Mouse (Mus musculus) neural tube, embryonic 13.5 days (tissue): Measurements from ENCODE around the gene Gstt4. TPM values are rescaled to one million over a fixed set of nuclear protein-coding genes. Genes with fewer than 3 reads are reported as not detected.

Experiments used
- ATAC-seq: fragments of 200-750 bp; cut with Nextera tagmentation; 2 replicates; pipeline ENCODE4 v1.8.0; 2017; ENCODE audit warnings: low read depth, mild to moderate bottlenecking, moderate TSS enrichment, moderate library complexity
- H3K27ac ChIP-seq: fragments of 300-500 bp; sonication (generic); replicated peaks from 2 replicates; pipeline ENCODE4 v1.5.1; 2015; ENCODE audit warnings: moderate library complexity, mild to moderate bottlenecking, inconsistent platforms
- H3K27me3 ChIP-seq: fragments of 300-500 bp; sonication (generic); 2 replicates; pipeline ENCODE4 v1.6.1; 2015; ENCODE audit warnings: mild to moderate bottlenecking, inconsistent platforms
- H3K36me3 ChIP-seq: fragments of 300-500 bp; sonication (generic); 2 replicates; pipeline ENCODE4 v1.6.1; 2015; ENCODE audit warnings: mild to moderate bottlenecking, inconsistent platforms
- H3K4me1 ChIP-seq: fragments of 300-500 bp; sonication (generic); replicated peaks from 2 replicates; pipeline ENCODE4 v1.6.1; 2015; ENCODE audit warnings: inconsistent platforms
- H3K4me2 ChIP-seq: fragments of 300-500 bp; sonication (generic); 2 replicates; pipeline ENCODE4 v1.6.1; 2015; ENCODE audit warnings: inconsistent platforms, mild to moderate bottlenecking, moderate library complexity
- H3K4me3 ChIP-seq: fragments of 300-500 bp; sonication (generic); 2 replicates; pipeline ENCODE4 v1.5.1; 2015; ENCODE audit warnings: mild to moderate bottlenecking, inconsistent platforms
- H3K9ac ChIP-seq: fragments of 300-500 bp; sonication (generic); 2 replicates; pipeline ENCODE4 v1.6.1; 2015; ENCODE audit warnings: moderate library complexity, mild to moderate bottlenecking, inconsistent platforms
- H3K9me3 ChIP-seq: fragments of 300-500 bp; sonication (generic); 2 replicates; pipeline ENCODE4 v1.6.1; 2016; ENCODE audit warnings: inconsistent platforms
- WGBS: fragments of 180-500 bp; shearing (Covaris S2); methylation state at CpG from one replicate; pipeline ENCODE4 v1.1.7; 2015; 5-methylcytosine and 5-hydroxymethylcytosine counted together
- polyA plus RNA-seq: library from polyadenylated mRNA; unstranded; fragments of >200 nt; fragmentation: Nextera tagmentation; extraction: Ambion mirVana; gene quantifications from 2 replicates; pipeline ENCODE4 v1.2.1, GENCODE M21; 2015

Gstt4 gene
- polyA plus RNA-seq, 1 experiment from 2014 or later = not detected

GRCm38 (mm10) chr10:75835307-75835706 lies 13.0 kb upstream of the Gstt4 start:
- peaks cover 33% of the 10 kb centered on the region for H3K27me3 ChIP-seq
- peak overlapping the region; percentile 43; the same call in 1 of the 2 replicates for H3K9ac ChIP-seq
- no peaks in the 10 kb centered on the region for H3K9me3 ChIP-seq
- peak overlapping the region; percentile 25 for H3K4me3 ChIP-seq
- peak overlapping the region; percentile 63 for H3K4me2 ChIP-seq
- ATAC-seq = no peak
- no peaks in the 10 kb centered on the region for H3K36me3 ChIP-seq
- 2% methylated on average over 9 of the region's 10 CpGs for WGBS
- no peak overlapping the region for H3K27ac ChIP-seq
- H3K4me1 ChIP-seq = peaks cover 43% of the 10 kb centered on the region

- Histone ChIP-seq H3K27ac (no peak overlapping the region), H3K9ac (peak overlapping the region; percentile 56), H3K27me3 (peaks cover 33% of the 10 kb centered on the region), H3K36me3 (no peaks in the 10 kb centered on the region), H3K4me1 (peaks cover 43% of the 10 kb centered on the region), H3K4me3 (peak overlapping the region; percentile 34), H3K9me3 (no peaks in the 10 kb centered on the region), H3K4me2 (peak overlapping the region; percentile 63)
- WGBS = 10% methylated on average over 9 of the region's 9 CpGs
- ATAC-seq = no peak
Observed at GRCm38 (mm10) chr10:75834721-75835120, 12.4 kb upstream of the Gstt4 start.

GRCm38 (mm10) chr10:75834250-75834649 lies 11.9 kb upstream of the Gstt4 start:
- ATAC-seq = no peak
- Histone ChIP-seq H3K4me3 (peak overlapping the region; percentile 34), H3K9me3 (no peaks in the 10 kb centered on the region), H3K27me3 (peaks cover 33% of the 10 kb centered on the region), H3K9ac (peak overlapping the region; percentile 56), H3K4me2 (peak overlapping the region; percentile 63), H3K4me1 (peaks cover 43% of the 10 kb centered on the region), H3K27ac (no peak overlapping the region), H3K36me3 (no peaks in the 10 kb centered on the region)
- 2% methylated on average over 21 of the region's 21 CpGs for WGBS

- Histone ChIP-seq H3K4me2 (peak overlapping the region; percentile 63), H3K27me3 (peaks cover 33% of the 10 kb centered on the region), H3K4me3 (peak overlapping the region; percentile 34), H3K27ac (no peak overlapping the region), H3K4me1 (peaks cover 43% of the 10 kb centered on the region), H3K9me3 (no peaks in the 10 kb centered on the region), H3K36me3 (no peaks in the 10 kb centered on the region), H3K9ac (0 out of 2 replicates have a peak overlapping the region, but pooled peaks have one; percentile 56)
- no peak for ATAC-seq
- WGBS = 12% methylated on average over 21 of the region's 21 CpGs
Observed at GRCm38 (mm10) chr10:75833456-75834080, 11.2 kb upstream of the Gstt4 start.

GRCm38 (mm10) chr10:75832272-75832895 lies 10.0 kb upstream of the Gstt4 start:
- Histone ChIP-seq H3K27ac (no peak overlapping the region), H3K4me3 (no peak overlapping the region), H3K9ac (no peak overlapping the region), H3K36me3 (no peaks in the 10 kb centered on the region), H3K9me3 (no peaks in the 10 kb centered on the region), H3K4me1 (peaks cover 35% of the 10 kb centered on the region), H3K27me3 (peaks cover 33% of the 10 kb centered on the region), H3K4me2 (no peak overlapping the region)
- WGBS = 66% methylated on average over 13 of the region's 13 CpGs
- ATAC-seq = no peak

GRCm38 (mm10) chr10:75830275-75830670 lies 7.9 kb upstream of the Gstt4 start:
- no peak overlapping the region for H3K9ac ChIP-seq
- 90% methylated on average over 2 of the region's 2 CpGs for WGBS
- no peaks in the 10 kb centered on the region for H3K9me3 ChIP-seq
- H3K4me2 ChIP-seq = no peak overlapping the region
- H3K27me3 ChIP-seq = peaks cover 31% of the 10 kb centered on the region
- H3K4me3 ChIP-seq = no peak overlapping the region
- H3K4me1 ChIP-seq = peaks cover 20% of the 10 kb centered on the region
- no peaks in the 10 kb centered on the region for H3K36me3 ChIP-seq
- H3K27ac ChIP-seq = no peak overlapping the region
- no peak for ATAC-seq

GRCm38 (mm10) chr10:75829529-75830274 lies 7.4 kb upstream of the Gstt4 start:
- no peak for ATAC-seq
- no peak overlapping the region for H3K9ac ChIP-seq
- 84% methylated on average over 2 of the region's 2 CpGs for WGBS

GRCm38 (mm10) chr10:75828500-75828931 lies 6.2 kb upstream of the Gstt4 start:
- ATAC-seq = no peak
- no peak overlapping the region for H3K9ac ChIP-seq
- no peak overlapping the region for H3K4me2 ChIP-seq
- H3K36me3 ChIP-seq = no peaks in the 10 kb centered on the region
- peaks cover 14% of the 10 kb centered on the region for H3K27me3 ChIP-seq
- H3K9me3 ChIP-seq = no peaks in the 10 kb centered on the region
- no peak overlapping the region for H3K27ac ChIP-seq
- peaks cover 3% of the 10 kb centered on the region for H3K4me1 ChIP-seq
- no peak overlapping the region for H3K4me3 ChIP-seq

More at GRCm38 (mm10) chr10:75829529-75830274, 7.4 kb upstream of the Gstt4 start:
- Histone ChIP-seq H3K4me3 (no peak overlapping the region), H3K4me2 (no peak overlapping the region), H3K36me3 (no peaks in the 10 kb centered on the region), H3K27ac (no peak overlapping the region), H3K9me3 (no peaks in the 10 kb centered on the region), H3K27me3 (peaks cover 25% of the 10 kb centered on the region), H3K4me1 (peaks cover 15% of the 10 kb centered on the region)

GRCm38 (mm10) chr10:75827668-75828360 lies 5.5 kb upstream of the Gstt4 start:
- H3K4me1 ChIP-seq = no peaks in the 10 kb centered on the region
- H3K9me3 ChIP-seq = no peaks in the 10 kb centered on the region
- no peak overlapping the region for H3K4me3 ChIP-seq
- peaks cover 6% of the 10 kb centered on the region; the same call in 1 of the 2 replicates for H3K27me3 ChIP-seq
- H3K36me3 ChIP-seq = no peaks in the 10 kb centered on the region
- ATAC-seq = no peak
- no peak overlapping the region for H3K4me2 ChIP-seq
- 95% methylated on average over 4 of the region's 4 CpGs for WGBS
- no peak overlapping the region for H3K27ac ChIP-seq
- H3K9ac ChIP-seq = no peak overlapping the region

- H3K9me3 ChIP-seq = no peaks in the 10 kb centered on the region
- no peaks in the 10 kb centered on the region for H3K27me3 ChIP-seq
- ATAC-seq = no peak
- H3K36me3 ChIP-seq = no peaks in the 10 kb centered on the region
- no peak overlapping the region for H3K4me3 ChIP-seq
- H3K4me1 ChIP-seq = no peaks in the 10 kb centered on the region
- H3K27ac ChIP-seq = no peak overlapping the region
- H3K9ac ChIP-seq = no peak overlapping the region
- WGBS = 90% methylated on average over 4 of the region's 4 CpGs
- no peak overlapping the region for H3K4me2 ChIP-seq
Observed at GRCm38 (mm10) chr10:75824530-75824929, 2.2 kb upstream of the Gstt4 start.

GRCm38 (mm10) chr10:75823782-75824181 lies 1.4 kb upstream of the Gstt4 start:
- WGBS = 92% methylated on average over 1 of the region's 1 CpGs
- Histone ChIP-seq H3K9me3 (no peaks in the 10 kb centered on the region), H3K4me1 (no peaks in the 10 kb centered on the region), H3K36me3 (no peaks in the 10 kb centered on the region), H3K27ac (no peak overlapping the region), H3K27me3 (no peaks in the 10 kb centered on the region), H3K4me3 (no peak overlapping the region), H3K9ac (no peak overlapping the region), H3K4me2 (no peak overlapping the region)
- ATAC-seq = no peak

GRCm38 (mm10) chr10:75819882-75820281 lies 2.5 kb downstream of the Gstt4 start:
- 85% methylated on average over 5 of the region's 5 CpGs for WGBS
- ATAC-seq = no peak

More at GRCm38 (mm10) chr10:75819882-75820281, 2.5 kb downstream of the Gstt4 start:
- Histone ChIP-seq H3K4me3 (no peak overlapping the region), H3K9me3 (no peaks in the 10 kb centered on the region), H3K4me1 (no peaks in the 10 kb centered on the region), H3K4me2 (no peak overlapping the region), H3K27me3 (no peaks in the 10 kb centered on the region), H3K9ac (no peak overlapping the region), H3K27ac (no peak overlapping the region), H3K36me3 (no peaks in the 10 kb centered on the region)
